ENCODE assay signal across 26 mouse cellular contexts in genomic region chr12:4036157-4036556, GRCm38 (mm10). TPM values are rescaled to one million over a fixed set of nuclear protein-coding genes. Genes with fewer than 3 reads are reported as not detected.
DNase-seq lines count a peak whose midpoint lies in the region; ATAC-seq and TF ChIP-seq lines count a peak whose summit lies in the region.
"Had no signal": no experiment of that assay in that cellular context is flagged by ENCODE, and none has a peak within 500 bp of the region (broad histone marks: within the 10 kb centered on the region; RNA-seq: fewer than 3 reads in every experiment).

No protein-coding gene starts in this region.

- no peak overlapping the region for H3K27ac ChIP-seq in hindbrain, embryonic 13.5 days
- H3K27ac ChIP-seq in hindbrain, embryonic 10.5 days, result no peak overlapping the region
- H3K27ac ChIP-seq in liver, adult 2 months (replicated peaks; ENCODE audit: insufficient read depth, low read depth, low read length), result no peak overlapping the region
- no peak overlapping the region for H3K27ac ChIP-seq in liver, postnatal 0 days (ENCODE audit: low read depth)
- no peak overlapping the region for H3K27ac ChIP-seq in intestine, embryonic 15.5 days
- no peak overlapping the region for H3K27ac ChIP-seq in neural tube, embryonic 13.5 days (replicated peaks)
- H3K27ac ChIP-seq in forebrain, embryonic 12.5 days, result no peak overlapping the region
- H3K27ac ChIP-seq: embryonic facial prominence, embryonic 10.5 days; embryonic facial prominence, embryonic 15.5 days; forebrain, embryonic 13.5 days; heart, embryonic 10.5 days; heart, embryonic 15.5 days; liver, embryonic 13.5 days; macrophage had no signal

- no peak overlapping the region for H3K4me3 ChIP-seq in hindbrain, embryonic 13.5 days
- H3K4me3 ChIP-seq in hindbrain, embryonic 10.5 days, result no peak overlapping the region
- H3K4me3 ChIP-seq in liver, adult 2 months (ENCODE audit: insufficient read depth, low read depth, low read length), result no peak overlapping the region
- H3K4me3 ChIP-seq in liver, postnatal 0 days (ENCODE audit: low read depth, low read length), result no peak overlapping the region
- H3K4me3 ChIP-seq in intestine, embryonic 15.5 days (replicated peaks), result no peak overlapping the region
- H3K4me3 ChIP-seq in neural tube, embryonic 13.5 days, result no peak overlapping the region; the same call in 1 of the 2 replicates
- H3K4me3 ChIP-seq in forebrain, embryonic 12.5 days (replicated peaks), result no peak overlapping the region
- H3K4me3 ChIP-seq: embryonic facial prominence, embryonic 10.5 days; embryonic facial prominence, embryonic 15.5 days; forebrain, embryonic 13.5 days; heart, embryonic 15.5 days; liver, embryonic 13.5 days had no signal

- peaks cover 3% of the 10 kb centered on the region; the same call in 1 of the 2 replicates for H3K36me3 ChIP-seq in hindbrain, embryonic 13.5 days
- H3K36me3 ChIP-seq in hindbrain, embryonic 10.5 days, result 0 out of 2 replicates have a peak, but pooled peaks cover 6% of the 10 kb centered on the region
- H3K36me3 ChIP-seq in liver, adult 2 months (ENCODE audit: control insufficient read depth, insufficient read depth, low read length), result no peaks in the 10 kb centered on the region
- H3K36me3 ChIP-seq in liver, postnatal 0 days (replicated peaks; ENCODE audit: insufficient read depth, low read length), result no peaks in the 10 kb centered on the region
- H3K36me3 ChIP-seq in intestine, embryonic 15.5 days, result no peaks in the 10 kb centered on the region
- no peaks in the 10 kb centered on the region for H3K36me3 ChIP-seq in neural tube, embryonic 13.5 days
- no peaks in the 10 kb centered on the region for H3K36me3 ChIP-seq in forebrain, embryonic 12.5 days (replicated peaks)
- H3K36me3 ChIP-seq: embryonic facial prominence, embryonic 10.5 days; embryonic facial prominence, embryonic 15.5 days; heart, embryonic 10.5 days; heart, embryonic 15.5 days; liver, embryonic 13.5 days had no signal

- peaks cover 28% of the 10 kb centered on the region for H3K4me1 ChIP-seq in hindbrain, embryonic 13.5 days (replicated peaks)
- peaks cover 25% of the 10 kb centered on the region for H3K4me1 ChIP-seq in hindbrain, embryonic 10.5 days (replicated peaks)
- H3K4me1 ChIP-seq in liver, adult 2 months (ENCODE audit: control insufficient read depth, insufficient read depth, low read length), result peaks cover 5% of the 10 kb centered on the region; the same call in 1 of the 2 replicates
- peaks cover 9% of the 10 kb centered on the region for H3K4me1 ChIP-seq in liver, postnatal 0 days (ENCODE audit: insufficient read depth)
- H3K4me1 ChIP-seq in intestine, embryonic 15.5 days (replicated peaks), result peaks cover 13% of the 10 kb centered on the region
- H3K4me1 ChIP-seq in neural tube, embryonic 13.5 days (replicated peaks), result peaks cover 28% of the 10 kb centered on the region
- H3K4me1 ChIP-seq in forebrain, embryonic 12.5 days, result peaks cover 19% of the 10 kb centered on the region

- no peaks in the 10 kb centered on the region for H3K9me3 ChIP-seq in hindbrain, embryonic 13.5 days
- no peaks in the 10 kb centered on the region for H3K9me3 ChIP-seq in hindbrain, embryonic 10.5 days
- no peaks in the 10 kb centered on the region for H3K9me3 ChIP-seq in liver, postnatal 0 days (ENCODE audit: low read length)
- no peaks in the 10 kb centered on the region for H3K9me3 ChIP-seq in intestine, embryonic 15.5 days
- no peaks in the 10 kb centered on the region for H3K9me3 ChIP-seq in neural tube, embryonic 13.5 days
- H3K9me3 ChIP-seq in forebrain, embryonic 12.5 days, result no peaks in the 10 kb centered on the region
- H3K9me3 ChIP-seq: embryonic facial prominence, embryonic 10.5 days; embryonic facial prominence, embryonic 15.5 days; forebrain, embryonic 13.5 days; heart, embryonic 10.5 days; heart, embryonic 15.5 days; liver, embryonic 13.5 days had no signal

- H3K27me3 ChIP-seq in hindbrain, embryonic 13.5 days, result 0 out of 2 replicates have a peak, but pooled peaks cover 8% of the 10 kb centered on the region
- H3K27me3 ChIP-seq in hindbrain, embryonic 10.5 days (ENCODE audit: insufficient read depth, poor library complexity, severe bottlenecking), result peaks cover 42% of the 10 kb centered on the region
- no peaks in the 10 kb centered on the region for H3K27me3 ChIP-seq in liver, adult 2 months (ENCODE audit: control insufficient read depth, insufficient read depth, low read length)
- peaks cover 37% of the 10 kb centered on the region for H3K27me3 ChIP-seq in liver, postnatal 0 days (ENCODE audit: insufficient read depth, low read length)
- H3K27me3 ChIP-seq in intestine, embryonic 15.5 days (replicated peaks), result no peaks in the 10 kb centered on the region
- H3K27me3 ChIP-seq in neural tube, embryonic 13.5 days, result no peaks in the 10 kb centered on the region
- peaks cover 17% of the 10 kb centered on the region; the same call in 1 of the 2 replicates for H3K27me3 ChIP-seq in forebrain, embryonic 12.5 days
- H3K27me3 ChIP-seq: forebrain, embryonic 13.5 days; heart, embryonic 15.5 days had no signal

- no peaks in the 10 kb centered on the region for H3K79me2 ChIP-seq in liver, adult 2 months (ENCODE audit: control insufficient read depth, insufficient read depth, low read length)

- TF ChIP-seq EP300 in liver, postnatal 0 days (IDR thresholded peaks at IDR 0.05; ENCODE audit: low read depth), result no peak

- no peak for TF ChIP-seq CTCF in liver, adult 2 months (IDR thresholded peaks at IDR 0.05; ENCODE audit: low read depth, low read length)
- no peak for TF ChIP-seq CTCF in liver, postnatal 0 days (IDR thresholded peaks at IDR 0.05; ENCODE audit: low read depth)

- no peak overlapping the region for H3K9ac ChIP-seq in hindbrain, embryonic 13.5 days
- no peak overlapping the region for H3K9ac ChIP-seq in liver, adult 2 months (ENCODE audit: low read depth, low read length)
- H3K9ac ChIP-seq in liver, postnatal 0 days (replicated peaks), result no peak overlapping the region
- H3K9ac ChIP-seq in intestine, embryonic 15.5 days, result no peak overlapping the region
- no peak overlapping the region for H3K9ac ChIP-seq in neural tube, embryonic 13.5 days
- H3K9ac ChIP-seq in forebrain, embryonic 12.5 days, result no peak overlapping the region
- H3K9ac ChIP-seq: embryonic facial prominence, embryonic 15.5 days; forebrain, embryonic 13.5 days; heart, embryonic 15.5 days; liver, embryonic 13.5 days had no signal

- peak overlapping the region; percentile 71 for H3K4me2 ChIP-seq in hindbrain, embryonic 13.5 days
- no peak overlapping the region for H3K4me2 ChIP-seq in liver, postnatal 0 days (ENCODE audit: low read depth, low read length)
- H3K4me2 ChIP-seq in intestine, embryonic 15.5 days (replicated peaks), result no peak overlapping the region
- H3K4me2 ChIP-seq in neural tube, embryonic 13.5 days, result peak overlapping the region; percentile 80
- H3K4me2 ChIP-seq in forebrain, embryonic 12.5 days, result no peak overlapping the region
- H3K4me2 ChIP-seq: embryonic facial prominence, embryonic 15.5 days; heart, embryonic 15.5 days; liver, embryonic 13.5 days had no signal

- 91% methylated on average over 5 of the region's 5 CpGs for WGBS in hindbrain, embryonic 13.5 days
- 88% methylated on average over 5 of the region's 5 CpGs for WGBS in hindbrain, embryonic 10.5 days
- WGBS in liver, adult 2 months, result 57% methylated on average over 5 of the region's 5 CpGs
- 77% methylated on average over 5 of the region's 5 CpGs for WGBS in liver, postnatal 0 days (ENCODE audit: insufficient replicate concordance)
- WGBS in intestine, embryonic 15.5 days, result 70% methylated on average over 5 of the region's 5 CpGs
- 86% methylated on average over 5 of the region's 5 CpGs for WGBS in neural tube, embryonic 13.5 days
- WGBS in forebrain, embryonic 12.5 days, result 95% methylated on average over 5 of the region's 5 CpGs

- TF ChIP-seq POLR2A in liver, adult 2 months (IDR thresholded peaks at IDR 0.05; ENCODE audit: extremely low read depth, insufficient read depth, low read length), result no peak

- no peak for ATAC-seq in hindbrain, embryonic 13.5 days (ENCODE audit: low FRiP score)
- no peak for ATAC-seq in liver, postnatal 0 days
- ATAC-seq in intestine, embryonic 15.5 days, result peak; percentile 50
- ATAC-seq in neural tube, embryonic 13.5 days (ENCODE audit: low read depth), result no peak
- no peak for ATAC-seq in forebrain, embryonic 12.5 days (ENCODE audit: low FRiP score)
- ATAC-seq: forebrain, embryonic 13.5 days; Patski had no signal

- DNase-seq in hindbrain, embryonic 10.5 days (ENCODE audit: low spot score), result no peak
- DNase-seq in liver, adult 2 months (ENCODE audit: extremely low read depth, low read depth, low spot score), result peak; percentile 74
- no peak for DNase-seq in liver, postnatal 0 days
- DNase-seq: adrenal gland, postnatal 14 days; cerebellum, adult 11-12 months; cerebellum, postnatal 25 days; gastrocnemius, postnatal 25 days; heart, adult 11 months; kidney, adult 2 months; kidney, postnatal 36 days; left cerebral cortex, postnatal 4 days; liver, embryonic 13.5 days; lung, adult 2 months; lung, postnatal 10 days had no signal

RNA-seq across cellular contexts. Expression of gene Efr3b, which starts 2.6 kb away (rescaled TPM):
- polyA plus RNA-seq in hindbrain, embryonic 13.5 days (2015; fragmentation: Nextera tagmentation; extraction: Ambion mirVana), result 36.2 and 38.2 TPM in 2 replicates
- 10.6 and 16.5 TPM in 2 replicates for polyA plus RNA-seq in hindbrain, embryonic 10.5 days (2016; fragmentation: Nextera tagmentation; extraction: Ambion mirVana)
- total RNA-seq in liver, adult 2 months (2014; rRNA removed), result 0.09 and 0.27 TPM in 2 replicates
- polyA plus RNA-seq in liver, adult 2 months (2012; rRNA removed), result 0.02 and 0.16 TPM in 2 replicates
- 0.04 and 0.05 TPM in 2 replicates for polyA plus RNA-seq in liver, postnatal 0 days (2015; fragmentation: Nextera tagmentation; extraction: Ambion mirVana)
- polyA plus RNA-seq in intestine, embryonic 15.5 days (2015; fragmentation: Nextera tagmentation; extraction: Ambion mirVana), result 3.0 and 3.2 TPM in 2 replicates
- 32.8 and 34.6 TPM in 2 replicates for polyA plus RNA-seq in neural tube, embryonic 13.5 days (2015; fragmentation: Nextera tagmentation; extraction: Ambion mirVana)
- 24.5 and 27.2 TPM in 2 replicates for polyA plus RNA-seq in forebrain, embryonic 12.5 days (2016; fragmentation: Nextera tagmentation; extraction: Ambion mirVana)
- total RNA-seq: monocyte, adult 5-6 weeks had no signal

RNA-seq across cellular contexts. Expression of gene Dnajc27, which starts 46.2 kb away (rescaled TPM):
- polyA plus RNA-seq in hindbrain, embryonic 13.5 days (2015; fragmentation: Nextera tagmentation; extraction: Ambion mirVana), result 14.7 and 14.8 TPM in 2 replicates
- polyA plus RNA-seq in hindbrain, embryonic 10.5 days (2016; fragmentation: Nextera tagmentation; extraction: Ambion mirVana), result 10.5 and 10.8 TPM in 2 replicates
- 0.46 and 0.54 TPM in 2 replicates for total RNA-seq in liver, adult 2 months (2014; rRNA removed)
- 0.36 and 0.54 TPM in 2 replicates for polyA plus RNA-seq in liver, adult 2 months (2012; rRNA removed)
- 0.40 and 0.59 TPM in 2 replicates for polyA plus RNA-seq in liver, postnatal 0 days (2015; fragmentation: Nextera tagmentation; extraction: Ambion mirVana)
- polyA plus RNA-seq in intestine, embryonic 15.5 days (2015; fragmentation: Nextera tagmentation; extraction: Ambion mirVana), result 4.3 and 5.4 TPM in 2 replicates
- polyA plus RNA-seq in neural tube, embryonic 13.5 days (2015; fragmentation: Nextera tagmentation; extraction: Ambion mirVana), result 13.1 and 13.7 TPM in 2 replicates
- polyA plus RNA-seq in forebrain, embryonic 12.5 days (2016; fragmentation: Nextera tagmentation; extraction: Ambion mirVana), result 11.3 and 13.3 TPM in 2 replicates

Comparison
In these comparisons a context has a peak if more than half of its experiments do, and no peak if none do; other contexts are left out.
1. H3K4me2 ChIP-seq: peak in hindbrain, embryonic 13.5 days (single experiment) and neural tube, embryonic 13.5 days (single experiment); none in liver, postnatal 0 days (single experiment), intestine, embryonic 15.5 days (single experiment) and forebrain, embryonic 12.5 days (single experiment).